ENCODE assay signal across 14 mouse cellular contexts in the genomic region with DNA sequence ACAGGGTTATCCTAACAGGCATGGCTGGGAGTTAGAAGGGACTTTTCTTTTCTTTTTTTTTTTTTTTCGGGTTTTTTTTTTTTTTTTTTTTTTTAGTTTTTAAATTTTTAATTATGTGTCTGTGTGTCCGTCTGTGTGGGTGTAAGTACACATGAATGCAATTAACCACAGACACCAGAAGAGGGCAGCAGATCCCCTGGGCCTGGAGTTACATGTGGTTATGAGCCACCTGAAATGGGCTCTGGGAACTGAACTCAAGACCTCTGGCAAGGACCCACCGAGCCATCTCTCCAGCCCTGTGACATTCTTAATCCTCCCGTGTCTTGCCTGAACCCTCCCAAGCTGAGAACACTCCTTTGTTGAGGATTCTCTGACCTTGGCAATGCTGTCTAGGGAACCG.
DNase-seq lines count a peak whose midpoint lies in the region; ATAC-seq and TF ChIP-seq lines count a peak whose summit lies in the region.
"Had no signal": no experiment of that assay in that cellular context is flagged by ENCODE, and none has a peak within 500 bp of the region (broad histone marks: within the 10 kb centered on the region; RNA-seq: fewer than 3 reads in every experiment).

No protein-coding gene starts in this region.

- no peak overlapping the region for H3K4me3 ChIP-seq in kidney, postnatal 0 days (replicated peaks; ENCODE audit: low read depth, low read length)
- no peak overlapping the region for H3K4me3 ChIP-seq in E14TG2a.4 (replicated peaks; ENCODE audit: low read length)
- no peak overlapping the region for H3K4me3 ChIP-seq in limb, embryonic 13.5 days
- no peak overlapping the region for H3K4me3 ChIP-seq in forebrain, embryonic 11.5 days (ENCODE audit: low read depth, low read length)
- H3K4me3 ChIP-seq: forebrain, embryonic 12.5 days; hindbrain, embryonic 12.5 days; liver, embryonic 15.5 days; midbrain, embryonic 13.5 days had no signal

- no peak overlapping the region for H3K4me2 ChIP-seq in kidney, postnatal 0 days (ENCODE audit: low read length)
- H3K4me2 ChIP-seq in limb, embryonic 13.5 days (replicated peaks), result no peak overlapping the region
- no peak overlapping the region for H3K4me2 ChIP-seq in forebrain, embryonic 11.5 days (ENCODE audit: low read depth, low read length, severe bottlenecking)
- H3K4me2 ChIP-seq: forebrain, embryonic 12.5 days; hindbrain, embryonic 12.5 days; liver, embryonic 15.5 days; midbrain, embryonic 13.5 days had no signal

- DNase-seq in kidney, postnatal 0 days (ENCODE audit: low spot score), result no peak
- DNase-seq in kidney, adult 11 months, result no peak
- DNase-seq in c-Kit-positive CD71-positive TER-119-positive erythroid progenitor cells, embryonic 14.5 days (ENCODE audit: low spot score), result peak; percentile 20
- DNase-seq in thymus, postnatal 14 days, result no peak
- no peak for DNase-seq in forebrain, embryonic 11.5 days (ENCODE audit: low spot score)
- no peak for DNase-seq in gastrocnemius, postnatal 14 days
- DNase-seq: right cerebral cortex, postnatal 25 days; thymus, adult 2 months had no signal

- intact Hi-C loops in gastrocnemius, postnatal 14 days (cut with DNase I; ENCODE audit: low total_unique reads), result loop anchor here (10.0 kb wide), 1 partner anchor 126 kb away; no protein-coding TSS in a partner anchor

- no peak overlapping the region for H3K27ac ChIP-seq in kidney, postnatal 0 days
- H3K27ac ChIP-seq in limb, embryonic 13.5 days, result peak overlapping the region; percentile 76
- H3K27ac ChIP-seq in forebrain, embryonic 11.5 days (ENCODE audit: low read depth, low read length), result no peak overlapping the region
- H3K27ac ChIP-seq: forebrain, embryonic 12.5 days; hindbrain, embryonic 12.5 days; liver, embryonic 15.5 days; midbrain, embryonic 13.5 days had no signal

- H3K4me1 ChIP-seq in kidney, postnatal 0 days (replicated peaks; ENCODE audit: insufficient read depth, low read length), result peaks cover 16% of the 10 kb centered on the region; the same call in 1 of the 2 replicates
- H3K4me1 ChIP-seq in E14TG2a.4 (replicated peaks; ENCODE audit: low read depth, low read length), result peaks cover 50% of the 10 kb centered on the region
- peaks cover 67% of the 10 kb centered on the region for H3K4me1 ChIP-seq in limb, embryonic 13.5 days
- peaks cover 3% of the 10 kb centered on the region for H3K4me1 ChIP-seq in forebrain, embryonic 11.5 days (replicated peaks; ENCODE audit: control insufficient read depth, insufficient read depth, low read length)

- peak; percentile 47 for TF ChIP-seq CTCF in kidney, postnatal 0 days (IDR thresholded peaks at IDR 0.05; ENCODE audit: low read depth)
- TF ChIP-seq CTCF in E14TG2a.4 (conservative IDR thresholded peaks at IDR 0.05; ENCODE audit: low read length), result peak; percentile 36

- no peaks in the 10 kb centered on the region for H3K9me3 ChIP-seq in kidney, postnatal 0 days (replicated peaks; ENCODE audit: low read length)
- no peaks in the 10 kb centered on the region for H3K9me3 ChIP-seq in E14TG2a.4 (ENCODE audit: low read length)
- no peaks in the 10 kb centered on the region for H3K9me3 ChIP-seq in limb, embryonic 13.5 days
- H3K9me3 ChIP-seq in forebrain, embryonic 11.5 days (ENCODE audit: control insufficient read depth, low read length), result no peaks in the 10 kb centered on the region
- H3K9me3 ChIP-seq: forebrain, embryonic 12.5 days; hindbrain, embryonic 12.5 days; liver, embryonic 15.5 days; midbrain, embryonic 13.5 days had no signal

- H3K36me3 ChIP-seq in kidney, postnatal 0 days (ENCODE audit: insufficient read depth, low read length), result no peaks in the 10 kb centered on the region
- H3K36me3 ChIP-seq in E14TG2a.4 (ENCODE audit: insufficient read depth, low read length), result no peaks in the 10 kb centered on the region
- H3K36me3 ChIP-seq in limb, embryonic 13.5 days, result no peaks in the 10 kb centered on the region
- no peaks in the 10 kb centered on the region for H3K36me3 ChIP-seq in forebrain, embryonic 11.5 days (ENCODE audit: control insufficient read depth, insufficient read depth, low read length)
- H3K36me3 ChIP-seq: forebrain, embryonic 12.5 days; hindbrain, embryonic 12.5 days; liver, embryonic 15.5 days; midbrain, embryonic 13.5 days had no signal

- no peaks in the 10 kb centered on the region for H3K27me3 ChIP-seq in kidney, postnatal 0 days (ENCODE audit: insufficient read depth, low read length)
- peaks cover 42% of the 10 kb centered on the region for H3K27me3 ChIP-seq in E14TG2a.4 (ENCODE audit: insufficient read depth, low read length)
- no peaks in the 10 kb centered on the region for H3K27me3 ChIP-seq in limb, embryonic 13.5 days
- H3K27me3 ChIP-seq in forebrain, embryonic 11.5 days (ENCODE audit: control insufficient read depth, insufficient read depth, low read length), result no peaks in the 10 kb centered on the region
- H3K27me3 ChIP-seq: liver, embryonic 15.5 days had no signal

- H3K9ac ChIP-seq in kidney, postnatal 0 days (ENCODE audit: low read depth, low read length), result no peak overlapping the region
- no peak overlapping the region for H3K9ac ChIP-seq in limb, embryonic 13.5 days
- no peak overlapping the region for H3K9ac ChIP-seq in forebrain, embryonic 11.5 days (ENCODE audit: low read length)
- H3K9ac ChIP-seq: forebrain, embryonic 12.5 days; hindbrain, embryonic 12.5 days; liver, embryonic 15.5 days; midbrain, embryonic 13.5 days had no signal

- 96% methylated on average over 5 of the region's 5 CpGs for WGBS in kidney, postnatal 0 days
- WGBS in limb, embryonic 13.5 days, result 85% methylated on average over 5 of the region's 5 CpGs
- 93% methylated on average over 4 of the region's 5 CpGs for WGBS in forebrain, embryonic 11.5 days

- no peak for ATAC-seq in kidney, postnatal 0 days (replicated peaks; ENCODE audit: low FRiP score, low read depth)
- no peak for ATAC-seq in limb, embryonic 13.5 days (ENCODE audit: low FRiP score, low read depth)
- no peak for ATAC-seq in forebrain, embryonic 11.5 days (replicated peaks; ENCODE audit: low FRiP score)
- ATAC-seq: midbrain, embryonic 13.5 days had no signal
